Mouse (Mus musculus): Measurements from ENCODE around the gene Klhl21. TPM values are rescaled to one million over a fixed set of nuclear protein-coding genes. Genes with fewer than 3 reads are reported as not detected.

The Klhl21 gene
- polyA plus RNA-seq, 1 experiment from 2014 or later, result 28.4 TPM

- no peak overlapping the region for H3K27ac ChIP-seq
- H3K4me3 ChIP-seq, result no peak overlapping the region
- H3K27me3 ChIP-seq (ENCODE audit: insufficient read depth, poor library complexity, severe bottlenecking), result no peaks in the 10 kb centered on the region
- no peaks in the 10 kb centered on the region for H3K9me3 ChIP-seq
- 31% methylated on average over 4 of the region's 4 CpGs for WGBS
- no peaks in the 10 kb centered on the region for H3K36me3 ChIP-seq
- DNase-seq (ENCODE audit: low spot score), result no peak
- peaks cover 14% of the 10 kb centered on the region; the same call in 1 of the 2 replicates for H3K4me1 ChIP-seq
Measured at GRCm38 (mm10) chr4:152000906-152001305, 7.7 kb upstream of the Klhl21 start.

GRCm38 (mm10) chr4:152001335-152001734 lies 7.3 kb upstream of the Klhl21 start:
- no peak for DNase-seq (ENCODE audit: low spot score)
- no peaks in the 10 kb centered on the region for H3K9me3 ChIP-seq
- H3K27ac ChIP-seq, result no peak overlapping the region
- H3K36me3 ChIP-seq, result no peaks in the 10 kb centered on the region
- 68% methylated on average over 4 of the region's 4 CpGs for WGBS
- peaks cover 14% of the 10 kb centered on the region; the same call in 1 of the 2 replicates for H3K4me1 ChIP-seq
- H3K27me3 ChIP-seq (ENCODE audit: insufficient read depth, poor library complexity, severe bottlenecking), result no peaks in the 10 kb centered on the region
- no peak overlapping the region for H3K4me3 ChIP-seq

DNA sequence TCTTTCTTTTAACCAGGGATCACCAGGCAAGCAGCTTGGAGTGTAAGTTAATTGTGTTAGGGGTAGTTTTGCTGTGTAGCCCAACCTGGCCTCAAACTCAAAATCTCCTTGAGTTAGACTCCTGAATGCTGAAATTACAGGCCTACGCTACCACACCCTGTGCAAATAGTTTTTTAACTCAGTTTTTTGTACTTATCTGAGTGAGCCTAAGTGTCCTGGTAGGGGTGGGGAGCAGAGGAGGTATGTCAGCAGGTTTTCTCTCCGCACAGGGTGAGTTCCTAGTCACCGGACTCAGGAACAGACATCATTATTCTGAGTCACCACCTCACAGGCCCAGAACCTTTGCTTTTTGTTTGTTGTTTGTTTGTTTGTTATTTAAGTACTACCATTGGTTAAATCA lies 6.5 kb upstream of the Klhl21 start:
- H3K4me3 ChIP-seq, result no peak overlapping the region
- H3K27me3 ChIP-seq (ENCODE audit: insufficient read depth, poor library complexity, severe bottlenecking), result no peaks in the 10 kb centered on the region
- no peaks in the 10 kb centered on the region for H3K36me3 ChIP-seq
- no peak overlapping the region for H3K27ac ChIP-seq
- WGBS, result 87% methylated on average over 3 of the region's 3 CpGs
- H3K9me3 ChIP-seq, result no peaks in the 10 kb centered on the region
- DNase-seq (ENCODE audit: low spot score), result no peak
- peaks cover 20% of the 10 kb centered on the region for H3K4me1 ChIP-seq

DNA sequence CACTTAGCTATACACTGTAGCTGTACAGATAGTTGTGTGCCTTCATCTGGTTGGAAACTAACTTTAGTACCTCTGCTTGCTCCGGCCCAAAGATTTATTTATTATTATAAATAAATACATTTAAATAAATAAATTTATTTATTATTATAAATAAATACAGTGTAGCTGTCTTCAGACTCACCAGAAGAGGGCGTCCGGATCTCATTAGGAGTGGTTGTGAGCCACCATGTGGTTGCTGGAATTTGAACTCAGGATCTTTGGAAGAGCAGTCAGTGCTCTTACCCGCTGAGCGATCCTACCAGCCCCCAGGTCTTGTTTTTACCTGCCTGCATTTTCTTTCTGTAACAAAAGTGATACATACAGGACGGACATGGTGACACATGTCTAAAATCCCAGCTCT lies 2.5 kb upstream of the Klhl21 start:
- WGBS, result 68% methylated on average over 6 of the region's 6 CpGs
- no peaks in the 10 kb centered on the region for H3K27me3 ChIP-seq (ENCODE audit: insufficient read depth, poor library complexity, severe bottlenecking)
- peaks cover 39% of the 10 kb centered on the region for H3K4me1 ChIP-seq
- H3K9me3 ChIP-seq, result no peaks in the 10 kb centered on the region
- no peaks in the 10 kb centered on the region for H3K36me3 ChIP-seq
- no peak overlapping the region for H3K27ac ChIP-seq
- no peak for DNase-seq (ENCODE audit: low spot score)
- no peak overlapping the region for H3K4me3 ChIP-seq

DNA sequence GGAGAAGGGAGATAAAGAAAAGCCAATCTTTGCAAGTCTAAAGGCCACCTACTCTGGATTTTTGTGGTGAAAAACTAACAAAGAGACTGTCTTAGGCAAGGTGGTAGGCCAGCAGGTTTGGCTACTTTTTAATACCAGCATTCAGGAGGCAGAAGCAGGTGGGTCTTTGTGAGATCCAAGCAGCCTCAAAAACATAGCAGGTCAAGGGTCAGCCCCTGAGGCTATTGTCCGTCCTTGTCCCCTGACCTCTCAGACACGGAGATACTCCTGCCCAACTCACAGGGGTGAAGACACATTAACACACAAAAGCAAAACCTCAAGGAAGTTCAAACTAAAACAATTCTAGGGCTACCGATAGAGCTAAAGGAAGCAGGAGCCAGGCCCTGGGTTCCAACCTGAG lies 1.8 kb upstream of the Klhl21 start:
- H3K27me3 ChIP-seq (ENCODE audit: insufficient read depth, poor library complexity, severe bottlenecking), result no peaks in the 10 kb centered on the region
- peak overlapping the region; percentile 95 for H3K27ac ChIP-seq
- no peaks in the 10 kb centered on the region for H3K9me3 ChIP-seq
- no peak for DNase-seq (ENCODE audit: low spot score)
- WGBS, result 38% methylated on average over 3 of the region's 3 CpGs
- peaks cover 3% of the 10 kb centered on the region; the same call in 1 of the 2 replicates for H3K36me3 ChIP-seq
- peaks cover 46% of the 10 kb centered on the region for H3K4me1 ChIP-seq
- peak overlapping the region; percentile 96 for H3K4me3 ChIP-seq

- Histone ChIP-seq H3K9me3 (no peaks in the 10 kb centered on the region), H3K36me3 (peaks cover 11% of the 10 kb centered on the region), H3K27ac (peak overlapping the region; percentile 95), H3K27me3 (ENCODE audit: insufficient read depth, poor library complexity, severe bottlenecking) (no peaks in the 10 kb centered on the region), H3K4me1 (peaks cover 54% of the 10 kb centered on the region), H3K4me3 (peak overlapping the region; percentile 96)
- 7% methylated on average over 8 of the region's 8 CpGs for WGBS
- peak; percentile 92 for DNase-seq (ENCODE audit: low spot score)
Measured at GRCm38 (mm10) chr4:152007481-152008147, 989 bp upstream of the Klhl21 start.

- H3K4me1 ChIP-seq, result peaks cover 59% of the 10 kb centered on the region
- no peaks in the 10 kb centered on the region for H3K9me3 ChIP-seq
- H3K4me3 ChIP-seq, result peak overlapping the region; percentile 96
- peaks cover 16% of the 10 kb centered on the region for H3K36me3 ChIP-seq
- H3K27me3 ChIP-seq (ENCODE audit: insufficient read depth, poor library complexity, severe bottlenecking), result no peaks in the 10 kb centered on the region
- peak overlapping the region; percentile 95 for H3K27ac ChIP-seq
- DNase-seq (ENCODE audit: low spot score), result no peak
- under 1% methylated on average over 14 of the region's 14 CpGs for WGBS
Measured at GRCm38 (mm10) chr4:152008148-152008500, 479 bp upstream of the Klhl21 start.

GRCm38 (mm10) chr4:152009076-152010051 lies 761 bp downstream of the Klhl21 start:
- no peak for DNase-seq (ENCODE audit: low spot score)
- Histone ChIP-seq H3K27ac (peak overlapping the region; percentile 95), H3K36me3 (peaks cover 29% of the 10 kb centered on the region), H3K27me3 (ENCODE audit: insufficient read depth, poor library complexity, severe bottlenecking) (no peaks in the 10 kb centered on the region), H3K4me1 (peaks cover 70% of the 10 kb centered on the region), H3K4me3 (peak overlapping the region; percentile 96), H3K9me3 (no peaks in the 10 kb centered on the region)
- WGBS, result under 1% methylated on average over 113 of the region's 115 CpGs

GRCm38 (mm10) chr4:152010091-152010706 lies 1.6 kb downstream of the Klhl21 start:
- H3K9me3 ChIP-seq, result no peaks in the 10 kb centered on the region
- peak; percentile 93 for DNase-seq (ENCODE audit: low spot score)
- peaks cover 72% of the 10 kb centered on the region for H3K4me1 ChIP-seq
- H3K27me3 ChIP-seq (ENCODE audit: insufficient read depth, poor library complexity, severe bottlenecking), result no peaks in the 10 kb centered on the region
- WGBS, result 1% methylated on average over 10 of the region's 10 CpGs
- peak overlapping the region; percentile 96 for H3K4me3 ChIP-seq
- H3K27ac ChIP-seq, result peak overlapping the region; percentile 95
- H3K36me3 ChIP-seq, result peaks cover 37% of the 10 kb centered on the region

DNA sequence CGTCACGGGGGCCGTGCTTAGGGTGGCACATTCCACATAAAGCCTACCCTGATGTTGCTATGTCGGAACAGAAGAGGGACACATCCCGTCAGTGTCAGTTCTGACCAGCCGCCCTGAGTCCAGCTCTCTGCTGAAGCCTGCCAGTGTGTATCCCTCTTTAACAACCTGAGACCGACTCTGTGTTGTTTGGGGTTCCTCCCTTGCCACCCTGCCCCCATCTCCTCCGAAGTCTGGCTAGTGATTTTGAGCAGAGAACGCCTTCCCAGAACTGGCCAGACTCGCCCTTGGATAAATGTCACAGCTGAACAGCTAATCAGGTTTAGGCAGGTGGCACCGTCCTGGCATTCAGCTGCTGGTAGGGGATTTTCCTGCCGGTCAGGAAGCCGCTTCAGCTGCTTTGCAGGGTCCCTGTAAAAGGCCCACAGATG lies 2.1 kb downstream of the Klhl21 start:
- Histone ChIP-seq H3K9me3 (no peaks in the 10 kb centered on the region), H3K4me3 (peak overlapping the region; percentile 96), H3K27ac (peak overlapping the region; percentile 95), H3K36me3 (peaks cover 42% of the 10 kb centered on the region), H3K27me3 (ENCODE audit: insufficient read depth, poor library complexity, severe bottlenecking) (no peaks in the 10 kb centered on the region), H3K4me1 (peaks cover 72% of the 10 kb centered on the region)
- no peak for DNase-seq (ENCODE audit: low spot score)
- 5% methylated on average over 13 of the region's 13 CpGs for WGBS

GRCm38 (mm10) chr4:152011171-152011760 lies 2.7 kb downstream of the Klhl21 start:
- Histone ChIP-seq H3K27me3 (ENCODE audit: insufficient read depth, poor library complexity, severe bottlenecking) (no peaks in the 10 kb centered on the region), H3K9me3 (no peaks in the 10 kb centered on the region), H3K4me1 (peaks cover 76% of the 10 kb centered on the region), H3K27ac (peak overlapping the region; percentile 95), H3K36me3 (peaks cover 48% of the 10 kb centered on the region), H3K4me3 (peak overlapping the region; percentile 96)
- 57% methylated on average over 8 of the region's 8 CpGs for WGBS
- no peak for DNase-seq (ENCODE audit: low spot score)

DNA sequence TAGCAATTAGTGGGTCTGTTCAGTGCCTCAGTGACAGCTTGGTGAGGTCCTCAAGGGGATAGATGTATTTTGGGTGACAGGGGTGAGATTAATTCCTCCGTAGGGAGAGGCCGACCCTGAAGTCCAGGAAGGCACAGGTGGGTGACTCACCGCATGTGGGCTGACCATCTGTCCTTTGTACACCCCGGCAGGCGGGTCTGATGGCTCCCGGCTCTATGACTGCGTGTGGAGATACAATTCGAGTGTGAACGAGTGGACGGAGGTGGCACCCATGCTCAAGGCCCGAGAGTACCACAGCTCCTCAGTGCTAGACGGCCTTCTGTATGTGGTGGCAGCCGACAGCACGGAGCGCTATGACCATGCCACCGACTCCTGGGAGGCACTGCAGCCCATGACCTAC lies 3.5 kb downstream of the Klhl21 start:
- H3K4me3 ChIP-seq, result peak overlapping the region; percentile 96
- 80% methylated on average over 16 of the region's 16 CpGs for WGBS
- H3K27ac ChIP-seq, result peak overlapping the region; percentile 10
- no peaks in the 10 kb centered on the region for H3K9me3 ChIP-seq
- DNase-seq (ENCODE audit: low spot score), result no peak
- H3K27me3 ChIP-seq (ENCODE audit: insufficient read depth, poor library complexity, severe bottlenecking), result no peaks in the 10 kb centered on the region
- H3K36me3 ChIP-seq, result peaks cover 56% of the 10 kb centered on the region
- peaks cover 68% of the 10 kb centered on the region for H3K4me1 ChIP-seq

Measured in heart, embryonic 10.5 days (tissue).